Mouse (Mus musculus): ENCODE measurements around the gene Ifrd2.

The Ifrd2 gene

DNA sequence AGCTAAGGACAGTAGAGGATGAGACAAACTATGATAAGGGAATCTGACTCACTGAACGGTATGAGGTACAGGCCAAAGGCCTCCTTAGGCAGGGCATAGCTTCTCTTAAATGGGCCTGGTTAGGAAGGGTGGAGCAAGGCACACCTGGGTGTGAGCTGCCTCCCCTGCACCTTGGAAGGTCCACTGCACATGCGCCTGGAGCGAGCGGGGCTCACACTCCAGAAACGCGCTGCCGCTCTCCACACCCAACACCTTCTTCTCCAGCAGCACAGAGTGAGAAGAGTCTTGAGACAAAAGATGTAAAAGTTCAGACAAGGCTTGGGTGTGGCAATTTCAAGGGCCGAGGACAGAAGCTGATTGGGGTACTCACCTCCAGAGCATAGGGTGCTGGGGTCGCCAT is 12.0 kb downstream of the Ifrd2 start:
- no peak for DNase-seq (ENCODE audit: low spot score in 2 of 2)

DNA sequence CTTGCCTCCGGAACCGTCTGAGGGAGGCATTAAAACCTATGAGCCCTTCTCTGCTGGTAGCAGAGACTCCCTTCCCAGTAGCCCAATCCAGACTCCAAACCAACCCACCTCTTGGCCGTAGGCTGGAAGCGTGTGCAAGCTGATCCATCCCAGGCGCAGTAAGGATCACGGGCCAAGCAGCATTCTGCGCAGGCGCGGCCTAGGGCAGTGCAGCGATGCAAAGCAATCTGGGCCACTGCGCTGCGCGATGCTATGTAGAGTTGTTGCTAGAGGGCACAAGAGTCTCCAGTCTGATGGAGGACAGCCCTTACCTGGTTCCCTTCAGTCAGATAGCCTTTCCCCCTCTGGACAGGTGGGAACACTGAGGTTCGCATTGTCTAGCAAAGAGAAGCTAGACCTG is 12.4 kb downstream of the Ifrd2 start:
- DNase-seq (ENCODE audit: low spot score in 2 of 2): no peak

DNA sequence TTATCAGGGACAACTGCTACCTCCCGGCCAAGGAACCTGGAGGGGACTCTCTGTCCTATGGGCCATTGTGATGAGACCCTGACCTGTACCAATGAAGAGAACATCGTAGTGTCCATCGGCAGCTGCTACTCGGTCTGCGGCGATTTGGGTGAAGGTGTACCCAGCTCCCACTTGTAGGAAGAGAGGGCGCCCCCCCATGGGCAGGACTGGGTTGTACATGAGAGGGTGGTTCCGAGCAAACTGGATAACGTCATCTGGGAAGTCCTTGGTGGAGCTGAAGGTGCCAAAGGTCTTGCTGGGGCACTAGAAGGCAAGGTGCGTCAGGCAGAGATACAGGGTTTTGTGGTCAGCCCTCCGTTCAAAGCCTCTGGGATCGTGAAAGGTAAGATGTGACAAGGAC is 13.3 kb downstream of the Ifrd2 start:
- DNase-seq (ENCODE audit: low spot score in 2 of 2): no peak

- DNase-seq (ENCODE audit: low spot score in 2 of 2): no peak
Measured at GRCm38 (mm10) chr9:107601275-107601674, 13.8 kb downstream of the Ifrd2 start.

DNA sequence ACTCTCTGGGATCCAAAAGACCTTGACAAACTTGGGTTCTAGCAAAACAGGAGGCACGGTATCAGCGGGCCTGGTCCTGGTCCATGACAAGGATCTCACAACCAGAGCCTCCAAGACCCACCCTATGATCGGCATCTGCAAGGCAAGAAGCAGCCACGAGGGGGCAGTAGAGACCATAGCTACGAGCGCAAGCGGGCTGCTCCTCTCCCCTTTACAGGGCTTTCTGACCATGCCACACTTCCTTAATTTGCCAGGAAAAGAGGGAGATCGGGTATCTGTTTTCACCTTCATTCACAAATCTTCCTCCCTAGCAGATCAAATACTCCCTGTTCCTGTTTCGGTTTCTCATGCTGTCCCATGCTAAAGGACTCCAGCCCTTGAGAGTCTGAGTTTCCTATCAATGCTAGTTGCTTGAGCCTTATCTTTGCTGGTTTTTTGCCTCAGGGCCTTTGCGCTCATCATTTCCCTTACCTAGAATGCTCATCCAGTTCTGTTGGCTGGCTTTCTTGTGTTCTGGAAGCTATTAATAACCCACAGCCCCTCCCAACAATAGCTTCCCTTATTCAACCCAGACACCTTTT is 14.7 kb downstream of the Ifrd2 start:
- peak; percentile 84 to 88 for DNase-seq (ENCODE audit: low spot score in 2 of 2)

- peak in 1 of 2 experiments; percentile 60 for DNase-seq (ENCODE audit: low spot score in 2 of 2)
Measured at GRCm38 (mm10) chr9:107603251-107603650, 15.8 kb downstream of the Ifrd2 start.

- no peak for DNase-seq (ENCODE audit: low spot score in 2 of 2)
Measured at GRCm38 (mm10) chr9:107605041-107605661, 17.7 kb downstream of the Ifrd2 start.

DNA sequence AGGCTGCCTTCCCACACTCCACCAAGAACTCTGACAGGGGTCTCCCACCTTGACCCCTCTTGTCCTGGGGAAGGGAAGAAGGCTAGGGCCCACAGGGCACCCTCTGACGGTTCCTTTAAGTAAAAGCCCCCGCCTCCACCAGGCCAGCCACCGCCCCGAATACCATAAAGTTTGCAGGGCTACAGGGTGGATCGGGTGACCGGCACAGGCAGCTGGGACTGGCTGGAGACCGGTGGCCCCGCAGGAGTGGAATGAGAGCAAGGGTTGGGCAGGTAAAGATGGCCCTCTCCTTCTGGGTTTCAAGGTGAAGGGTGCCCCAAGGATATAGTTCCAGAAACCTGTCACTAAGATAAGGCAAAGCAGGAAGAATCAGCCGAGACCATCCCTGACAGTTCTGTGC is 19.1 kb downstream of the Ifrd2 start:
- DNase-seq (ENCODE audit: low spot score in 2 of 2): no peak

DNA sequence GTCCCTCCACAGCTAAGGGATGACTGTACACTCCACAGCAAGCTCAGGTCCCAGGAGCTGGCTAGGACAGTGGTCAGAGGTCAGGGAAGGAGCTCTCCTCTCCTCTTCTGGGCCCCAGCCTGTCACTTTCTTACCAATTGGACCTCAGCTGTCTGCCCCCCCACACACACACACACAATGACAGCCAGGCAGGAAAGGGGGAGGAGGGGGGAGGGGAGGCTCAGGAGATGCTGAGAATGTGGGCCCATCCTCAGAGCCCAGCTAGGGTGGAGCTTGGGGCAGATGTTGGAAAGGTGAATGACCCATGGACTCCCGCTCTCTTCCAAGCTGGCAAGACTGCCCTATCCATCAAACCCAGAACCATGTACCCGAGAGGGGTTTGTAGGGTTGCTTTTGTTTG is 19.6 kb downstream of the Ifrd2 start:
- no peak for DNase-seq (ENCODE audit: low spot score in 2 of 2)

- DNase-seq (ENCODE audit: low spot score in 2 of 2): no peak
Measured at GRCm38 (mm10) chr9:107607653-107608245, 20.3 kb downstream of the Ifrd2 start.

DNA sequence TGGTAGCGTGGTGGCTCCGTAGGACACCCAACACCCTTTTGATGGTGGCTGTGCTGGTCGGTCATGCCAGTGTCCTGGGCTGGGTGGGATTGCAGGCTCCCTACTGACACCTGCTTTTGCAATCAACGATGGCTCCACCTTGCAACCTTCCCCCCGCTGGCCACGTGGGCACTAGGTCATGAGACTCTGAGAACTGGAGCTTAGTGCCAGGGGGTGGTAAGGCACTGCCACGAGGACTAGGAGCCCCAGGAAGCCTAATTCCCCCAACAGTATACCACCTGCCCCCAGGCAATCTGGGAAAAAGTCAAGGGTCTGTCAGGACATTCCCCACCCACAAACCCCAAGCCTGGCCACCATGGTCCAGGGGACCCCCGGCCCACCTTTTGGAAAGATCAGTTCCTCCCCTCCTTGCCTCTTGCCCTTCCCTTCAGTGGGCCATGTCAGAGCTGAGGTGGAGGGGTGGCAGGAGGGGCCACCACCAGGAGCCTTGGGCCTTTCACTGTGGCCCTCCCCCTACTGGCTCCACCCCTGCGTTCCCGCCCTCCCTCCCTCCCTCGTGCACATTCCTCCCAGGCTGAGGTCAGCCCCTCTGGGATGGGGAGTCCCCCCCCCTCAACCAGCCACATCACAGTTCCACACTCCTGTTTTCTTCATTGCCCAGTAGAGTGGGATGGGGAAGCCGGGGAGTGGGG is 21.4 kb downstream of the Ifrd2 start, which contains the start of gene Sema3b:
Gene Sema3b, minus strand, starts transcription at position 489 of the 692 bp plus-strand sequence.
- DNase-seq (ENCODE audit: low spot score in 2 of 2): no peak

DNA sequence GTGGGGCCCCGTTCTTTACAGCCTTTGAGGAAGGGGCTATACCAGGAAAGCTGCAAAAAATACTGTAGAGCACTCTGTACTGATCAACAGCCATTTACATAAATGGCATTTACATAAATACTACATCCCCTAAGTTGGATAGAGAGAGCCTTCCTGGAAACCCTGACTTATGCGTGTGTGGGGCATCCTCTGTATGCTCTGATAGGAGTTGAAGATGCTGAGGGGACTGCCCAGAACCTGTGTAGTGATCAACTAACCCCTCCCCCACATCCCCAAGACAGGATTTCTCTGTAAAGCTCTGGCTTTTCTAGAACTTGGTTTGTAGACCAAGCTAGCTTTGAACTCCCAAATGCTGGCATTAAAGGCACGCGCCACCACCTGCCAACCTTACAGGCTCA is 22.0 kb downstream of the Ifrd2 start:
- DNase-seq (ENCODE audit: low spot score in 2 of 2): no peak

- DNase-seq (ENCODE audit: low spot score in 2 of 2): no peak
Measured at GRCm38 (mm10) chr9:107611456-107612190, 24.2 kb downstream of the Ifrd2 start.

DNA sequence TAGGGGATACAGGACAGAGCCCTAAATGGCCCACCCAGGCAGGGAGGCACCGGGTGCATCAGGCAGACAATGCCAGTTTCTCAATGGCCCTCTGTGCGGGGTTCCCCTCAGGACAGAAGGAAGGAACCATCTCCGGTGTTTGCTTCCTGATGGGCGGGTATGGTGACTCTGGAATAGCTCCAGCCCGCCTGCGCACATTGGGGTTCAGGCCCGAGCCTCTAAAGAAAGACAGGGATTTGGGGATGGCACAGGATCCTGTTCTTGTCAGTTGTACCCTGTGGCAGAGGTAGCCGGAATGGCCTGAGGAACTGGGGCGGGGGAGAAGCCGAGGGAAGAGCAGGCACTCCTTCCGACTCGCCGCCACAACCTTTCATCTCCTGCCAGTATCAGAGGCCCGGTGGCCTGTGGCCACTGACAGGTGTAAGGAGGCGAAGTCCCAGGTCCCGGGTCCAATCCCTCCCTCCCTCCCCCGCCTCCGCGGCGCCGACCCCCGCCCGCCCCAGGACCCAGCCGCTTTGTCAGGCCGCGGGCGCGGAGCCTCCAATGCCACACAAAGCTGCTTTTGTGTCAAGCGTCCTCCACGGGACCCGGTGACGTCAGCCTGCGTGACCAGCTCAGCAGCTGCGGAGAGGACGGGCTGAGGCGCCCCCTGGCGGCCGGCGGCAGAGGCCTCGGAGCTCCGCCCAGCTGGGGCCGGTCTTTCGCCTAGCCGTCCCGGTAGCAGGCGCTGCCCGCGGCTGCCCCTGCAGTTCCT is 24.9 kb downstream of the Ifrd2 start:
- DNase-seq (ENCODE audit: low spot score in 2 of 2): peak; percentile 94 to 96

- DNase-seq (ENCODE audit: low spot score in 2 of 2): no peak
Measured at GRCm38 (mm10) chr9:107612945-107613569, 25.6 kb downstream of the Ifrd2 start.

- no peak for DNase-seq (ENCODE audit: low spot score in 2 of 2)
Measured at GRCm38 (mm10) chr9:107615035-107615434, 27.6 kb downstream of the Ifrd2 start.

GRCm38 (mm10) chr9:107617461-107617860 is 30.0 kb downstream of the Ifrd2 start:
- DNase-seq (ENCODE audit: low spot score in 2 of 2): no peak

DNA sequence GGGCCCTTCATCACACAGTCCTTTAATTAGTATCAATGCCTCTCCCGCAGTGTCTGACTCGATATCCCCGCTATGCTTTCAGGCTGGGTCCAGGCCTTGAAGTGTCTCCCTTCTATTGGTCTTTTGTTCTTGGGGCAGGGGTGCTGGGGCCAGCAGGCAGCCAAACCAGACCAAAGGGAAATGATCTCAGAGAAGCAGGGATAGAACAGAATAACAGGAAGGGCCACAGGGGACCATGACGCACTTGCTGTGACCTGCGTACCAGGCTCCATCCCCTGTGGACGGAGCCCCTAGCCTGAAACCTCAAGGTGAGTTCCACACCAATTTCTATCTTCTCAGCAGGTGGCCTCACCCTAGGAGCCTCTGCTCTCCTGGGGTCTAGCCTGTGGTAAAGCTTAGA is 30.7 kb downstream of the Ifrd2 start:
- DNase-seq (ENCODE audit: low spot score in 2 of 2): no peak

DNA sequence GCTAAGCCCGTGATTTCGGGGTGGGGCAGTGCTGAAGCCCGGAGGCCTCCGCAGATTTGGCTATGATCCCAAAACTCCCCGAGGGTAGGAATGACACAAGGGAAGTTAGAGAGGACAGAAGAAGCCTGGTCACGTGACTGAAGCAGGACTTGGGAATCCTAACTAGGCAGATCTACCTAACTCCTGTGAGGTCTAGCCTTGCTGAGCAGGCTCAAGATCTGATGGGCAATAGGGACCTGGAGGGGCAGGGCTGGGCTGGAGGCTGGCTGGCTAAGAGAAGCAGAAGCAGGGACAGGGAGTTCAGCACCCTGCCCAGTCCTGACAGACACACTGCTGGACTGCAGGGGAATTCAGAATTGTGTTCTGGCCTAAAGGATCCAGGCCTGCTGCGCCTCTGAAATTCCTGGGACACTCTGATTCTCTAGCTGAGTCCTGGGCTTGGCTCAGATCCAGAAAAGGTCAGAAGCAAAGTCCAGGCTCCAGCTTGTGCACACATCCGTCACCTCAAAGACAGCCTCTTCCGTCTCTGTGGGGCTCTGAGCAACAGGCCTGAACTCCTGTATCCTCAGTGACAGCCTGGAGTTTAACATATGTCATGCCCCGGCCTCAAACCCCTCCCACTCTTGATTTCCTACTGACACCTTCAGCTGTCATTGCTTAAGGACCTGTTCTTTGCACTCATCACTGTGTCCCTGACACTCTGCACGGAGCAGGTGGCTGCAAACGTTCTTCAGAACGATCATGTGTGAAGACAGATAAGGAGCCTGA is 31.5 kb downstream of the Ifrd2 start:
- no peak for DNase-seq (ENCODE audit: low spot score in 2 of 2)

GRCm38 (mm10) chr9:107619546-107619879 is 32.1 kb downstream of the Ifrd2 start:
- no peak for DNase-seq (ENCODE audit: low spot score in 2 of 2)

All from natural killer cell, adult 2 months (primary cell).